Mouse (Mus musculus): Measurements from ENCODE around the gene Paqr4. TPM values are rescaled to one million over a fixed set of nuclear protein-coding genes. Genes with fewer than 3 reads are reported as not detected.

Paqr4 gene
- polyA plus RNA-seq, 1 experiment from 2014 or later, result 29.5 TPM

GRCm38 (mm10) chr17:23722376-23723125, 18.1 kb downstream of the Paqr4 start, which contains the start of gene 1520401A03Rik:
1520401A03Rik (minus strand) TSS chr17:23722783.
- no peak within 1 kb of the TSS for H3K4me2 ChIP-seq
- H3K9me3 ChIP-seq (ENCODE audit: control insufficient read depth, low read length), result no peaks in the 10 kb centered on the region
- H3K36me3 ChIP-seq (ENCODE audit: control insufficient read depth, insufficient read depth, low read length), result no peaks in the 10 kb centered on the region
- H3K27me3 ChIP-seq (ENCODE audit: control insufficient read depth, insufficient read depth, low read length), result no peaks in the 10 kb centered on the region
- 80% methylated on average over 7 of the region's 7 CpGs for WGBS
- ATAC-seq (ENCODE audit: low FRiP score) (no peak), DNase-seq (ENCODE audit: low spot score, missing footprints) (no peak)
- H3K9ac ChIP-seq (ENCODE audit: low read length), result no peak within 1 kb of the TSS
- H3K4me1 ChIP-seq (ENCODE audit: control insufficient read depth, insufficient read depth, low read length), result peaks cover 7% of the 10 kb centered on the region; the same call in 1 of the 2 replicates
- no peak within 1 kb of the TSS for H3K27ac ChIP-seq (ENCODE audit: low read depth, low read length)
- no peak within 1 kb of the TSS for H3K4me3 ChIP-seq (ENCODE audit: low read depth, low read length)

DNA sequence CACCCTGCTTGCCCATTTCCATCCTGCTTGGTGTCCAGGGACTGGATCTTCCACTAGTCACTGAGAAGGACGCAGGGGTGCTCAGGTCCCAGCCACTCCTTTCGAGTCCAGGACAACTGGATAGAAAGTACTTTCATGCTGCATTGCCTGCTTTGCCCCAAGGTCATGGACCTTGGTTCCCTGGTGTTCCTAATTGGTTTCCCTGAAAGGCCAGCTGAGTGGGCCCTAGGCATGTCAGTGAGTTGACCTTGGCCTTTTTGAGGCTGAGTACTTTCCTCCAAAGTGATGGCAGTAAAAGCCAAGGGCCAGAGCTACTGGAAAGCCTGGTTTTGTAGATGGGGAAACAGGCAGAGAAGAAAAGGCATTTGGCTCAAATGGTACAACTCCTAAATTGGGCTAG, 18.8 kb downstream of the Paqr4 start:
- no peaks in the 10 kb centered on the region for H3K36me3 ChIP-seq (ENCODE audit: control insufficient read depth, insufficient read depth, low read length)
- H3K27me3 ChIP-seq (ENCODE audit: control insufficient read depth, insufficient read depth, low read length), result no peaks in the 10 kb centered on the region
- H3K4me1 ChIP-seq (ENCODE audit: control insufficient read depth, insufficient read depth, low read length), result peaks cover 6% of the 10 kb centered on the region; the same call in 1 of the 2 replicates
- no peak for ATAC-seq (ENCODE audit: low FRiP score)
- H3K27ac ChIP-seq (ENCODE audit: low read depth, low read length), result no peak overlapping the region
- no peak overlapping the region for H3K4me2 ChIP-seq
- no peaks in the 10 kb centered on the region for H3K9me3 ChIP-seq (ENCODE audit: control insufficient read depth, low read length)
- 91% methylated on average over 2 of the region's 2 CpGs for WGBS
- no peak for DNase-seq (ENCODE audit: low spot score, missing footprints)
- no peak overlapping the region for H3K4me3 ChIP-seq (ENCODE audit: low read depth, low read length)
- no peak overlapping the region for H3K9ac ChIP-seq (ENCODE audit: low read length)

DNA sequence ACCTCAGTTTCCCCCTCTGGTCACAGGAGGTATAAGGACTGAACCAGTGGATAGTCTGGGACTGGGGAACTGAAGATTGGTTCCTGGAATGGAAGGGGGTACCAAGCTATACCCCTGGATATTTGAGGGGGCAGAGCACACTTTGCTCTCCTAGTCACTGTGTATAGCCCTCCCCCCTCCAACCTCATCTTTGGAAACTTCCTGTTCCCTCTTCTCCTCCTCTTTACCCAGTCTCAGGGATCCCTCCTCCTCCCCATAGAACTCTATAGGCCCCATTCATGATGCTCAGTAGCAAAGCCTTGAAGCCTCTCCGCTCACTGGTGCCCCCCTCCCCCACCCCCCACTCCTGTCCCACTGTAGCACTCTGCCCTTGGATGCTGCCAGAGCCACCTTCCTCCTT, 21.2 kb downstream of the Paqr4 start:
- no peaks in the 10 kb centered on the region for H3K9me3 ChIP-seq (ENCODE audit: control insufficient read depth, low read length)
- ATAC-seq (ENCODE audit: low FRiP score), result no peak
- DNase-seq (ENCODE audit: low spot score, missing footprints), result no peak
- WGBS, result 9% methylated on average over 1 of the region's 1 CpGs
- no peaks in the 10 kb centered on the region for H3K27me3 ChIP-seq (ENCODE audit: control insufficient read depth, insufficient read depth, low read length)
- no peak overlapping the region for H3K4me2 ChIP-seq
- H3K4me3 ChIP-seq (ENCODE audit: low read depth, low read length), result no peak overlapping the region
- no peaks in the 10 kb centered on the region for H3K36me3 ChIP-seq (ENCODE audit: control insufficient read depth, insufficient read depth, low read length)
- no peak overlapping the region for H3K9ac ChIP-seq (ENCODE audit: low read length)
- no peak overlapping the region for H3K27ac ChIP-seq (ENCODE audit: low read depth, low read length)
- H3K4me1 ChIP-seq (ENCODE audit: control insufficient read depth, insufficient read depth, low read length), result no peaks in the 10 kb centered on the region

- ATAC-seq (ENCODE audit: low FRiP score), result no peak
- H3K4me1 ChIP-seq (ENCODE audit: control insufficient read depth, insufficient read depth, low read length), result no peaks in the 10 kb centered on the region
- no peak overlapping the region for H3K9ac ChIP-seq (ENCODE audit: low read length)
- no peaks in the 10 kb centered on the region for H3K9me3 ChIP-seq (ENCODE audit: control insufficient read depth, low read length)
- 78% methylated on average over 2 of the region's 2 CpGs for WGBS
- no peak overlapping the region for H3K27ac ChIP-seq (ENCODE audit: low read depth, low read length)
- no peak overlapping the region for H3K4me2 ChIP-seq
- H3K36me3 ChIP-seq (ENCODE audit: control insufficient read depth, insufficient read depth, low read length), result no peaks in the 10 kb centered on the region
- DNase-seq (ENCODE audit: low spot score, missing footprints), result peak; percentile 33
- no peak overlapping the region for H3K4me3 ChIP-seq (ENCODE audit: low read depth, low read length)
- no peaks in the 10 kb centered on the region for H3K27me3 ChIP-seq (ENCODE audit: control insufficient read depth, insufficient read depth, low read length)
These were observed 23.7 kb downstream of the Paqr4 start for GRCm38 (mm10) chr17:23717003-23717402.

DNA sequence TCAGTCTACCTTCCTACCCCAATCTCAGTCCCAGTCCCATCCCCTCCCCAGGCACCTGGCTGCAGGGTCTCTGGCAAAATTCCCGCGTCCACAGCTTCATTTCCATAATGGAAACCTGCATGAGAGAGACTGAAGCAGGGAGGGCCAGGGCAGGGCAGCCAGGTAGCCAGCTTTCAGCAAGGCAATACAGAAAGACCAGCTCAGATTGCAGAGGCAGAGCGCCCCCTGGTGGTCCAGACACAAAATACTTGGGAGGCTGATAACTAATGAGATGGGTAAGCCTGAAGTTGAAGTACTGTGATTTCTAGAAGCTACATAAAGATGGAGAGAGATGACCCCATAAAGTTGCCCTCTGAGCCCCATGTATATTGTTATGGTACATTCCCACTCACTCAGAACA, 34.5 kb downstream of the Paqr4 start:
- ATAC-seq (ENCODE audit: low FRiP score) (peak; percentile 74), DNase-seq (ENCODE audit: low spot score, missing footprints) (peak; percentile 95)
- no peak overlapping the region for H3K27ac ChIP-seq (ENCODE audit: low read depth, low read length)
- H3K4me3 ChIP-seq (ENCODE audit: low read depth, low read length), result no peak overlapping the region
- no peaks in the 10 kb centered on the region; the same call in 1 of the 2 replicates for H3K27me3 ChIP-seq (ENCODE audit: control insufficient read depth, insufficient read depth, low read length)
- no peak overlapping the region for H3K4me2 ChIP-seq
- no peaks in the 10 kb centered on the region for H3K4me1 ChIP-seq (ENCODE audit: control insufficient read depth, insufficient read depth, low read length)
- 1% methylated on average over 3 of the region's 3 CpGs for WGBS
- no peaks in the 10 kb centered on the region for H3K36me3 ChIP-seq (ENCODE audit: control insufficient read depth, insufficient read depth, low read length)
- no peak overlapping the region for H3K9ac ChIP-seq (ENCODE audit: low read length)
- no peaks in the 10 kb centered on the region for H3K9me3 ChIP-seq (ENCODE audit: control insufficient read depth, low read length)

DNA sequence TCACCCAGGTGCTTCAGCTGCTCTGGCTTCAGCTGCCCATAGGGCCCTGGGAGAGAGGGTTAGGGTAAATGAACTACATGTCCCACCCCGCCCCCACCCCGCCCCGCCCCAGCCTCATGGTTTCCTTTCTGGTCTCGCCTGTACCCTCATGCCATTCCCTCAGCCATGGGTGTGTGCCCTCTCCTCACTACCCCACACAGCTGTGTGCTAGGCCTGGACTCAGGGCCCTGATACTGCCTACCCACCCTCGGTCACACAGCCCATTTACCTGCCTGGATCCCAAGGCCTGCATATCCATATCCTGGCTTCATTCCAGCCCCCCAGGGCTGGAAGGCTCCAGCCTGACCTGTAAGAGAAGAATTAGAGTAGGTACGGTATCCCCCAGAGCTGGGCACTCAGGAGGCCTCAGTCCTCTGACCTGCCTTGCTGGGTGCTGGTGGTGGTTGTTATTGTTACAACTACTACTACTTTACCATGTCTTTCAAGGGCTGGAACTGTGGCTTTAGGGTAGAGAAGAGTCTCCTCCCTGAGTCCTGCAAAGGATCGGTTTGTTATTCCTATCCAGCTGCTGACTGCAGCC, 35.1 kb downstream of the Paqr4 start:
- Histone ChIP-seq H3K9me3 (ENCODE audit: control insufficient read depth, low read length) (no peaks in the 10 kb centered on the region), H3K9ac (ENCODE audit: low read length) (no peak overlapping the region), H3K27me3 (ENCODE audit: control insufficient read depth, insufficient read depth, low read length) (no peaks in the 10 kb centered on the region; the same call in 1 of the 2 replicates), H3K4me2 (no peak overlapping the region), H3K4me3 (ENCODE audit: low read depth, low read length) (no peak overlapping the region), H3K36me3 (ENCODE audit: control insufficient read depth, insufficient read depth, low read length) (no peaks in the 10 kb centered on the region), H3K27ac (ENCODE audit: low read depth, low read length) (no peak overlapping the region), H3K4me1 (ENCODE audit: control insufficient read depth, insufficient read depth, low read length) (no peaks in the 10 kb centered on the region)
- DNase-seq (ENCODE audit: low spot score, missing footprints), result no peak
- 68% methylated on average over 7 of the region's 7 CpGs for WGBS
- peak; percentile 25; the same call in 1 of the 2 replicates for ATAC-seq (ENCODE audit: low FRiP score)

- Histone ChIP-seq H3K4me1 (ENCODE audit: control insufficient read depth, insufficient read depth, low read length) (no peaks in the 10 kb centered on the region), H3K27me3 (ENCODE audit: control insufficient read depth, insufficient read depth, low read length) (peaks cover 6% of the 10 kb centered on the region), H3K9ac (ENCODE audit: low read length) (no peak overlapping the region), H3K4me2 (no peak overlapping the region), H3K27ac (ENCODE audit: low read depth, low read length) (no peak overlapping the region), H3K9me3 (ENCODE audit: control insufficient read depth, low read length) (no peaks in the 10 kb centered on the region), H3K36me3 (ENCODE audit: control insufficient read depth, insufficient read depth, low read length) (no peaks in the 10 kb centered on the region), H3K4me3 (ENCODE audit: low read depth, low read length) (no peak overlapping the region)
- DNase-seq (ENCODE audit: low spot score, missing footprints), result no peak
- 70% methylated on average over 7 of the region's 7 CpGs for WGBS
- ATAC-seq (ENCODE audit: low FRiP score), result no peak
These were observed 35.9 kb downstream of the Paqr4 start for GRCm38 (mm10) chr17:23704741-23705140.

DNA sequence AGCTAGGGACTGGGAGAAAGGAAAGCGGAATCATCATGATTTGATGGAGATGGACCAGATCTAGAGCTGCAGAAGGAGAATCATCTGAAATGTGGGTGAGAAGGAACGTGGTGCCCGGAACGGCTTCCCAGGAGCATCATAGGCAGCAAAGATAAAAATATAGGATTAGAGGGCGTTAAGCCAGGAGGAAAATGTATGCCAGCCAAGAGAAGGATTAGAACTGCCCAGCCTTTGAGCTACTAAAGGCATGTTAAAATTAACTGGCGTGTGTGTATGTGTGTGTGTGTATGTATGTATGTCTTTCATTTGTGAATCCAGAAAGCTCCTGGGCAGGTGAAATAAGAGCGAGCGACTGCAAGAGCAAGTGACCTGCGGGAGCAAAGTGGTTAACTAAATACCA, 37.4 kb downstream of the Paqr4 start:
- DNase-seq (ENCODE audit: low spot score, missing footprints), result no peak
- Histone ChIP-seq H3K9me3 (ENCODE audit: control insufficient read depth, low read length) (no peaks in the 10 kb centered on the region), H3K27me3 (ENCODE audit: control insufficient read depth, insufficient read depth, low read length) (peaks cover 18% of the 10 kb centered on the region), H3K4me3 (ENCODE audit: low read depth, low read length) (no peak overlapping the region), H3K4me1 (ENCODE audit: control insufficient read depth, insufficient read depth, low read length) (no peaks in the 10 kb centered on the region; the same call in 1 of the 2 replicates), H3K9ac (ENCODE audit: low read length) (no peak overlapping the region), H3K36me3 (ENCODE audit: control insufficient read depth, insufficient read depth, low read length) (no peaks in the 10 kb centered on the region), H3K27ac (ENCODE audit: low read depth, low read length) (no peak overlapping the region), H3K4me2 (no peak overlapping the region)
- 88% methylated on average over 9 of the region's 9 CpGs for WGBS
- no peak for ATAC-seq (ENCODE audit: low FRiP score)

DNA sequence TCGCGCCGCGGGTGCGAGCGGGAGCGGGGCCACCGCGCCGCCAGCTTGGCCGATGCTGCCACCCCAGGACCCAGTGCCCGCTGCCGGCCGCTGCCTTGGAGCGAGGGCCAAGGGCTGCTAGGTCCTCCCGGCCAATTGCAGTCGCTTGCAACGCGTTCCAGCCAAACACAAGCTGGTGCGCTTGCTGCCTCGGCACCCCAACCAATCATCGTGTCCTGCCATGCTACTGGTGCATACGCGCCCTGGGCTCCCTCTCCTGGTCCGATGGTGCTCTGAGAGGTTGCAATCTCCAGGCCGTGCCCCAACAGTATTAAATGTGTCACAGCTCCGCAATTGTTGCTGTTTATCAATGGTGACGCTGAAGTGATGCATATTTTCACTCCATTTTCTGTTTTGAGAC, 40.6 kb downstream of the Paqr4 start:
- no peaks in the 10 kb centered on the region for H3K9me3 ChIP-seq (ENCODE audit: control insufficient read depth, low read length)
- under 1% methylated on average over 21 of the region's 28 CpGs for WGBS
- H3K27ac ChIP-seq (ENCODE audit: low read depth, low read length), result no peak overlapping the region
- DNase-seq (ENCODE audit: low spot score, missing footprints) (peak; percentile 93), ATAC-seq (ENCODE audit: low FRiP score) (peak; percentile 96)
- H3K4me3 ChIP-seq (ENCODE audit: low read depth, low read length), result peak overlapping the region; percentile 67
- peak overlapping the region; percentile 54 for H3K9ac ChIP-seq (ENCODE audit: low read length)
- peaks cover 22% of the 10 kb centered on the region for H3K27me3 ChIP-seq (ENCODE audit: control insufficient read depth, insufficient read depth, low read length)
- no peaks in the 10 kb centered on the region; the same call in 1 of the 2 replicates for H3K4me1 ChIP-seq (ENCODE audit: control insufficient read depth, insufficient read depth, low read length)
- peak overlapping the region; percentile 99 for H3K4me2 ChIP-seq
- no peaks in the 10 kb centered on the region for H3K36me3 ChIP-seq (ENCODE audit: control insufficient read depth, insufficient read depth, low read length)

Measured in midbrain, embryonic 11.5 days (tissue).